In the genomic region with DNA sequence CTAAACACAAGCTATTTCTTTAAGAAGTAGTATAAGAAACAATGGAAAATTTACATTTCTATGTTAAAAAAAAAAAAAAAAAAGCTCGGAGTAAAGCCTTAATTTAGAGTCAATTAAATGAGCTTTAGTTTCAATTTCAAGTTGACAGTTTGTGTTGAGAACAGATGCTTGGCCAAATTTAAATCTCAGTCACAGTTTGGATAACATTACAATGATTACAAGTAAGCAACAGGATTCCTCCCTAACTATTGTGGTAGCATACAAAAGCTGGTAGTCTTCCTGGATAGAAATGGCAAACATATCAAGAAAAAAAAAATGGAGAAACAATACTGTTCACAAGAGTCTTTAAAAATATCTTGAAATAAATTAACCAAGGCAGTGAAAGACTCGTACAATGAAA, we compare ENCODE assay signal across 11 mouse cellular contexts.
"Had no signal": no experiment of that assay in that cellular context is flagged by ENCODE, and none has a peak within 500 bp of the region (broad histone marks: within the 10 kb centered on the region; RNA-seq: fewer than 3 reads in every experiment).

No protein-coding gene starts in this region.

- DNase-seq: liver, postnatal 0 days; lung, adult 2 months; lung, postnatal 14 days; lung, postnatal 36 days; right cerebral cortex, postnatal 14 days; thymus, adult 18-20 months; thymus, postnatal 25 days; thymus, postnatal 4 days had no signal

- ATAC-seq: liver, postnatal 0 days; lung, postnatal 0 days; midbrain, embryonic 13.5 days; midbrain, embryonic 15.5 days had no signal
